Mouse (Mus musculus) G1E-ER4 (cell line): Measurements from ENCODE around the gene Ubash3b. TPM values are rescaled to one million over a fixed set of nuclear protein-coding genes. Genes with fewer than 3 reads are reported as not detected.

Source experiments
- GATA1 ChIP-seq: IDR thresholded peaks from one replicate; pipeline ENCODE4 v1.8.0; 2012; ENCODE audit warnings: low read length, inconsistent platforms
- polyA plus RNA-seq: library from polyadenylated mRNA; stranded (reverse); fragments of >175 nt; gene quantifications from 2 replicates; pipeline ENCODE4 v1.2.3, GENCODE M21; 2012

Gene Ubash3b
- polyA plus RNA-seq = 15.7 and 21.6 TPM in 2 replicates

- TF ChIP-seq GATA1 = no peak
Measured at GRCm38 (mm10) chr9:41161413-41161812, at the start of gene Ubash3b. Ubash3b (minus strand) TSS chr9:41161697.

GRCm38 (mm10) chr9:41207130-41208104, 45.9 kb upstream of the Ubash3b start:
- TF ChIP-seq GATA1 = no peak

DNA sequence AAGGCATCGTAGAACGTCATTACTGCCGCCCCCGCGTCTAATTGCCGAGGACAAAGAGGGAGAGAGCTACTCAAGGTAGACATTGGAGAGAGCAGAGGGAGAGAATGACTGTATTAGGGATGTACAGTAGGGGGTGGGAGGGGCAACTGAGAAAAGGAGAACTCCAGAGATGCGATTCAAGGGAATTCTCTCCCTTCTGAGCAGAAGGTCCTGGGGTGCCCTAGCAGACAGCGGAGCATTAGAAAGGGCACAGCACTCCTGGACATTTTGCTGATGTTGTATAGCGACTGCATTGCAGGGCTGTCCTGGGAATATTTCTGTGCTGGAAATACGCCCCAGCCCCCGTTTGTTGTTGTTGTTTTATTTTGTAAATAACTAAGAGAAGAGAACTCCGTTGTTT, 45.2 kb upstream of the Ubash3b start:
- no peak for TF ChIP-seq GATA1

DNA sequence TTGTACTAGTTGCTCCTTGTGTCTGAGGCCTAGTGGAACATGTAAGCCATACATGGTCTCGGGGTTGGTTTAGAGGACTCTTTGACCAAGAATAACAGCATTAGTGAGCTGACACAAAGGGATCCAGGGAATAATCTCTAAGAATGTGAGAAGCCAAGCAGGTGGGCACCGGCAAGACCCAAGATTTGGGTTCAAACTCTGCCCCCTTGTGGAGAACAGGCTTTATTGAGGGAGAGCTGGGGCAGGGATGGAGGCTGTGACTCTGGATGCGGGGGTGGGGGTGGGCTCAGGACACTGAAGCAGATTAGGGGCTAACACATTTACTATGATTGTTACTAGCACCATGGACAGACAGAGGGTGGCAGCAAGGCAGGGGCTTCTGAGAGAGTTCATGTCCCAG, 43.8 kb upstream of the Ubash3b start:
- no peak for TF ChIP-seq GATA1

DNA sequence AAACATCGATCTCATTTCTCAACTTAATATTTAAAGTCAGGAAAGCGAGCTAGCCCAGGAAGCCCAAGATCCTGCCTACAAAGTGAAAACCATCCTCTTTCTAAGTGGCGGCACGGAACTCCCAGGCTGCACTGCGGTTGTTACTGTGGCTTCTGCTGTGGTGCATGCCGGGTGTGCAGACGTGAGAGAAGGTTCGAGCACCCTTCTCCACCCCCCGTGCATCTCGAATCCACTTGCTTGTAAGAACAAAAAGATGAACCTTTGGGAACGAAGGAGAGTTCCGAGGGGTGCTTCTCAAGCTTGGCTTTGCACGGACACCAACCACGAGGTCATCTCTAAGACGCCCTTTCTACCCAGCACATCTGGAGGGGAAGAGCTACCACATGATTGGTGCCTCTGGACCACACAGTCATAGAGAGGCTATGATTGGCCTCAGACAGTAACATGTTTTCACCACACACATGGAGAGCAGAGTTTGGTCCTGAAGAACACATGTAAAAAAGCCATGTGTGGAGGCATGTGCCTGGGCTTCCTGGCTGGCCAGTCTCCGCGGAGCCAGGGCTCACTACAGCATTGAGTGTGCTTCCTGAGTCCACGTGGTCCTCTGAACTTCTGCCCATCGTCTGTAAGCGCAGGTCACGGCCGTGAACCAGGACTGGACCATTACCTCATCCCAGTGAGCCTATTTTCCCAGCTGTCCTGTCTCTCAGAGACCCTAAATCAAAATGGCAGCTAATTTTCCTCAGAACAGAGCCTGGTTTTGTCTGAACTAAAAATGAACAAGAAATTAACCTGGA, 38.2 kb upstream of the Ubash3b start:
- TF ChIP-seq GATA1 = no peak

DNA sequence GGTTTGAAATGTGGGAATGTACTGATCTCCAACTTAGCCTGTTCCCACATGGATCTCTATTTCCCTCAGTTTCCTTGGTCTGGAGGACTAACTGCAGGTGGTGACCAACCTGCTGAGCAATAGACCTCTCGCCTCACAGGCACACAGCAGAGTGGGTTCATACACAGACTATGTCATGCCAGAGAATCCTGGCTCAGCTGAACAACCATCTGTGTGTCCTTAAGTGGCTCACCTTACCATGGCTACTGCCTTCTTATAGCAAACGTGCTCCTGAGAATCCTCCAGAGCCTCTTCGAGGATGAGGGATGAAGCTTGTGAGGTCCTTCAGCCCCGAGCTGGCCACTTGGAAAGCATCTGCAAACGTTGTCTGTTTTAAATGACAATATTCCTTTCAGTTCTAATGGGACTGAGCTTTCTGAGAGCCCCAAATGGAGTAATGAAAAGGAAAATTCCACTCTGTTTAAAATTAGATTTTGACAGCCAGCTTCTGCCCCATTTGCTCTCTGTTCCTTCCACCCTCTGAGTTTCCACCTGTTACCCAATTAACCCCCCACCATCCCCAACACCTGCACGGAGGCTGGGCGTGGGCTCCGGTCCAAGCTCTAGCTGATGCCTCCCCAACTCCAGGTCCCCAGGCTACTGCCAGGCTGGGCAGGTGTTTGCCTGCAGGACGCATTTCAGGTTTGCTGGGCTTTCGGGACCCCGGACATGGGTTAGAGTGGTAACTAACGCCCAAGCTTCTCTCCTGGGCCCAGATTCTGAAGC, 37.2 kb upstream of the Ubash3b start:
- TF ChIP-seq GATA1 = no peak

GRCm38 (mm10) chr9:41195742-41196311, 34.3 kb upstream of the Ubash3b start:
- no peak for TF ChIP-seq GATA1

- no peak for TF ChIP-seq GATA1
Measured at GRCm38 (mm10) chr9:41191651-41192210, 30.2 kb upstream of the Ubash3b start.

GRCm38 (mm10) chr9:41190745-41191482, 29.4 kb upstream of the Ubash3b start:
- no peak for TF ChIP-seq GATA1

DNA sequence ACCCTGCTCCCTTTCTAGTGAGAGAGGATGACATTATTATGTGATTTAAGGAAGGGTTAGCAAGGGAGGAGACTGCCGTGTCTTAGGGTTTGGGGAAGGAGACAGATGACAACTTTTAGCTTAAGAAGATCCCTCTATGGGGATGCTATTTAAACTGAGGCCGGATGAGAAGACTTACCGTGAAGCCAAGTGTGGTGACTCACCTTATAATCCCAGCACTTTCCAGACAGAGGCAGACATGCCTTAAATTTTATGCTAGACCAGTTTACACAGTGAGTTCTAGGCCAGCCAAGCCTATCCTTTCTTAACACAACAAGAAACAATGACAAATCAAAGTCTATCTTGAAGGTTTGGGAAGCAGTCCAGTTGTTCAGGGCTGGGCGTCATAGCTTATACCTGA, 26.4 kb upstream of the Ubash3b start:
- no peak for TF ChIP-seq GATA1

DNA sequence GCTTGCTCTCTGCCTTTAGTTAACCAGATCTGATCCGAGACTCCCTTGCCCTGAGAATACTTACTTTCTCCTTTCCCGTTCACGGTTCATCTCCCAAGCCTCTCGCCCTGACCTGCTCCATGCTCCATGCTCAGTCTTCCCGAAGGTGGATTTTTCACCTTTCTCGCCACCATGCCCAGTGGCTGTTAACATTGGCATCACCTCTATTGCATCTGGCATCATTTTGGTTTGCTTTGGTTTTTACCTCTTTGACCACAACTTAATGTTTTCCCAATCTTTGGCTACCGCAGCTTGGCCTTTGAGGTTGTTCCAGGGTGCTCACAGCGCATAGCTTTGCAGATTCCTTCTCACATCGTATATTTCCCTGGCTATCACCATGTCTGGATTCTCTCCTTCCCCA, 26.0 kb upstream of the Ubash3b start:
- TF ChIP-seq GATA1 = no peak

DNA sequence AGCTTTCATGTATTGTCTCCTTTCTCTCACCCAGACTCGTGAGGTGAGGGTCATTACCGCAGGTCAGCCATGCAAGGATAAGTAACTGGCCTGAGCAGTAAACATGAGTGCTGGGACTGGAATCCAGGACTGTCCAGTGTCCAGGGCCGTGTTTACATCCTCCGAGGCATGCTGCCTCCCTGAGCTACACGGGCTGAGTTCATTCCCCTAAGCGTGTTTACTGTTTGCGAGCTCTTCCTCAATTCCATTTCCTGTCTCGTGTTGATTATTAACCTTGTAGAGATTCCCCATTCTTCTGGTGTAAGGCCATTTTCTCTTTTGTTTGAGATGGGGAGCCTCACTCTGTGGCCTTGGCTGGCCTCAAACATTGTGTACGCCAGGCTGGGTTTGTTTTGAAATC, 23.8 kb upstream of the Ubash3b start:
- no peak for TF ChIP-seq GATA1

DNA sequence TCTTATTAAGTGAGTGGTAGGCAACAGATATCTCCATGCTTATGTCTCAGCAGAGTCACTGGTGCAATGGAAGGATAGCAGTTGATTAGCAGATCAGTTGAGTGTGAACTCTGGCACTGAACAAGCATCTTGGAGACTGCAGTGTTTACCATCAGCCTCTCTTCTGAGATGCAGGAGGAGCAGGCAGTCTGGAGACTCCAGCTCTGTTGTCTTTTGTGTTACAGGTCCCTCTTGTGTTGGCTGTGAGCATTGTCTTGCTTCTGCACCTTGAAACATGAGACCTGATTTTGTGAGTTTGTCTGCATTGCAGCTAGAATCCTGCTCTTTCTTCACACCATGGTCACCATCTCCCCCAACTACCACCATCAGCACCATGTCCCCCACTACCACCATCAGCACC, 21.1 kb upstream of the Ubash3b start:
- TF ChIP-seq GATA1 = no peak

DNA sequence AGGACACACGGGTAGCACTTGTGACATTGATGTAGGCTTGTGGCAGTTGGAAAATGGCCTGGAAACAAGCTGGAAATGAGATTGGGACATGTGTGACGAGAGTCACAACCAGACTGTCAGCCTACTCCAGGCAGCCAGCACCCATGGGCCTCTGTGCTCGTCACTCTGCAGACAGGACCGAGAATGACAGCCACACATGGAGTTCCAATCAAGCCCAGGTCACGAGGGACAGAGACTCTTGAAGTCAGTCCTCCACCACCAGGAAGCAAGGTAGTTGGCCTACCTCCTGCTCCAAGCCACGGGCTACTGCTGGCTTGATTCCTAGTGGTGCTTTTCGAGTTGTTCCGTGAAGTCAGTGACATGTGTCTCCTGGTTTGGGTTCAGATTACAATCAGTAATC, 20.3 kb upstream of the Ubash3b start:
- no peak for TF ChIP-seq GATA1
